10 mouse cellular contexts compared by ENCODE assay signal in genomic region chr4:88309676-88310075, GRCm38 (mm10).
A peak's percentile ranks its signal among the peaks of the same experiment; 100 is the strongest.
DNase-seq lines count a peak whose midpoint lies in the region; ATAC-seq and TF ChIP-seq lines count a peak whose summit lies in the region.
"Had no signal": no experiment of that assay in that cellular context is flagged by ENCODE, and none has a peak within 500 bp of the region (broad histone marks: within the 10 kb centered on the region; RNA-seq: fewer than 3 reads in every experiment).

No protein-coding gene starts in this region.

- H3K4me3 ChIP-seq in stomach, postnatal 0 days (ENCODE audit: low read depth, low read length) = no peak overlapping the region
- H3K4me3 ChIP-seq: embryonic facial prominence, embryonic 12.5 days; stomach, embryonic 15.5 days had no signal

- no peak overlapping the region for H3K4me2 ChIP-seq in stomach, postnatal 0 days (replicated peaks; ENCODE audit: low read depth)
- H3K4me2 ChIP-seq: embryonic facial prominence, embryonic 12.5 days; stomach, embryonic 15.5 days had no signal

- ATAC-seq in common myeloid progenitor, adult 5-6 weeks (replicated peaks; ENCODE audit: low read depth, poor library complexity, severe bottlenecking) = peak; percentile 80; the same call in 1 of the 2 replicates
- no peak for ATAC-seq in stomach, postnatal 0 days (ENCODE audit: low FRiP score, low TSS enrichment)

- no peaks in the 10 kb centered on the region for H3K4me1 ChIP-seq in stomach, postnatal 0 days (replicated peaks; ENCODE audit: control insufficient read depth, insufficient read depth)
- H3K4me1 ChIP-seq: embryonic facial prominence, embryonic 12.5 days; stomach, embryonic 15.5 days had no signal

- no peaks in the 10 kb centered on the region for H3K27me3 ChIP-seq in stomach, postnatal 0 days (ENCODE audit: control insufficient read depth, insufficient read depth, low read length)
- H3K27me3 ChIP-seq: embryonic facial prominence, embryonic 12.5 days; stomach, embryonic 15.5 days had no signal

- 42% methylated on average over 2 of the region's 2 CpGs for WGBS in stomach, postnatal 0 days

- peak; percentile 71 for TF ChIP-seq CTCF in stomach, postnatal 0 days (IDR thresholded peaks at IDR 0.05; ENCODE audit: low read depth)

- DNase-seq in heart, postnatal 14 days = peak; percentile 14 to 35
- no peak for DNase-seq in heart, adult 9 months (ENCODE audit: low spot score in 2 of 2)
- peak; percentile 73 for DNase-seq in 3T3-L1 (ENCODE audit: low read depth, low spot score)
- DNase-seq in ES-CJ7 (ENCODE audit: low read depth, low spot score) = peak; percentile 39
- peak; percentile 35 to 45 for DNase-seq in layer of hippocampus, postnatal 10 days (ENCODE audit: low spot score in 2 of 2)
- peak; percentile 27 for DNase-seq in stomach, postnatal 0 days (ENCODE audit: low spot score)
- DNase-seq in gastrocnemius, postnatal 14 days = no peak

- H3K9ac ChIP-seq in stomach, postnatal 0 days (ENCODE audit: low read length) = no peak overlapping the region
- H3K9ac ChIP-seq: embryonic facial prominence, embryonic 12.5 days; stomach, embryonic 15.5 days had no signal

- H3K36me3 ChIP-seq in stomach, postnatal 0 days (ENCODE audit: control insufficient read depth, insufficient read depth, low read length) = no peaks in the 10 kb centered on the region
- H3K36me3 ChIP-seq: embryonic facial prominence, embryonic 12.5 days; stomach, embryonic 15.5 days had no signal

- no peak for TF ChIP-seq EP300 in stomach, postnatal 0 days (optimal IDR thresholded peaks at IDR 0.05)

- H3K9me3 ChIP-seq in stomach, postnatal 0 days (ENCODE audit: control insufficient read depth, low read length) = no peaks in the 10 kb centered on the region
- H3K9me3 ChIP-seq: embryonic facial prominence, embryonic 12.5 days; stomach, embryonic 15.5 days had no signal

- intact Hi-C loops in heart, postnatal 14 days (cut with DNase I) = loop anchor here (5.0 kb wide), 1 partner anchor 238 kb away; no protein-coding TSS in a partner anchor
- intact Hi-C loops in gastrocnemius, postnatal 14 days (cut with DNase I; ENCODE audit: low total_unique reads) = loop anchor here (10.0 kb wide), 1 partner anchor 525 kb away; no protein-coding TSS in a partner anchor

- H3K27ac ChIP-seq in stomach, postnatal 0 days (replicated peaks) = no peak overlapping the region
- H3K27ac ChIP-seq: embryonic facial prominence, embryonic 12.5 days; stomach, embryonic 15.5 days had no signal

Comparison
In these comparisons a context has a peak if more than half of its experiments do, and no peak if none do; other contexts are left out.
1. DNase-seq: peak in heart, postnatal 14 days (2 of 2), 3T3-L1 (single experiment), ES-CJ7 (single experiment), layer of hippocampus, postnatal 10 days (2 of 2) and stomach, postnatal 0 days (single experiment); none in heart, adult 9 months (0 of 2) and gastrocnemius, postnatal 14 days (single experiment).